Mouse (Mus musculus) lung, embryonic 14.5 days (tissue): Measurements from ENCODE around the gene Eef1a2. TPM values are rescaled to one million over a fixed set of nuclear protein-coding genes. Genes with fewer than 3 reads are reported as not detected.
A peak's percentile ranks its signal among the peaks of the same experiment; 100 is the strongest.

Source experiments
- ATAC-seq: fragments of 200-750 bp; cut with Nextera tagmentation; 2 replicates; pipeline ENCODE4 v1.8.0; 2017; ENCODE audit warnings: mild to moderate bottlenecking, moderate TSS enrichment, moderate library complexity; ENCODE audit not compliant: insufficient read depth
- DNase-seq: peaks from one replicate; pipeline ENCODE4 v3.0.0-alpha.2; 2015
- H3K27ac ChIP-seq: fragments of 300-500 bp; sonication (generic); 2 replicates; pipeline ENCODE4 v1.5.1; 2014; ENCODE audit warnings: low read depth, mild to moderate bottlenecking, moderate library complexity
- H3K27me3 ChIP-seq: fragments of 300-500 bp; sonication (generic); 2 replicates; pipeline ENCODE4 v1.6.1; 2014; ENCODE audit warnings: low read length, control low read depth; ENCODE audit not compliant: insufficient read depth
- H3K36me3 ChIP-seq: fragments of 300-500 bp; sonication (generic); 2 replicates; pipeline ENCODE4 v1.6.1; 2014; ENCODE audit warnings: control low read depth; ENCODE audit not compliant: insufficient read depth
- H3K4me1 ChIP-seq: fragments of 300-500 bp; sonication (generic); 2 replicates; pipeline ENCODE4 v1.6.1; 2014; ENCODE audit warnings: antibody characterized with exemption, control low read depth; ENCODE audit not compliant: insufficient read depth
- H3K4me2 ChIP-seq: fragments of 300-500 bp; sonication (generic); 2 replicates; pipeline ENCODE4 v1.6.1; 2014; ENCODE audit warnings: mild to moderate bottlenecking
- H3K4me3 ChIP-seq: fragments of 300-500 bp; sonication (generic); 2 replicates; pipeline ENCODE4 v1.5.1; 2014; ENCODE audit warnings: low read depth, low read length
- H3K9ac ChIP-seq: fragments of 300-500 bp; sonication (generic); 2 replicates; pipeline ENCODE4 v1.6.1; 2014
- H3K9me3 ChIP-seq: fragments of 300-500 bp; sonication (generic); 2 replicates; pipeline ENCODE4 v1.6.1; 2016; ENCODE audit warnings: low read depth, low read length, control low read depth
- CTCF ChIP-seq: IDR thresholded peaks from 2 replicates; pipeline ENCODE4 v1.5.1; 2016; ENCODE audit warnings: antibody characterized with exemption, low read depth
- WGBS: fragments of 180-500 bp; shearing (Covaris S2); extraction: QIAGEN DNeasy Blood & Tissue Kit; methylation state at CpG from one replicate; pipeline ENCODE4 v1.1.7; 2014; 5-methylcytosine and 5-hydroxymethylcytosine counted together
- polyA plus RNA-seq: library from polyadenylated mRNA; unstranded; fragments of >200 nt; fragmentation: Nextera tagmentation; extraction: Ambion mirVana; gene quantifications from 2 replicates; pipeline ENCODE4 v1.2.1, GENCODE M21; 2014

Eef1a2 gene
- polyA plus RNA-seq, 1 experiment from 2014 or later = not detected

GRCm38 (mm10) chr2:181133837-181134590 is 22.8 kb downstream of the Eef1a2 start:
- WGBS = 8% methylated on average over 22 of the region's 22 CpGs
- ATAC-seq (no peak), DNase-seq (no peak)
- H3K4me1 ChIP-seq = no peaks in the 10 kb centered on the region
- no peaks in the 10 kb centered on the region for H3K9me3 ChIP-seq
- no peak for TF ChIP-seq CTCF
- peak overlapping the region; percentile 43 for H3K4me3 ChIP-seq
- no peak overlapping the region for H3K9ac ChIP-seq
- H3K4me2 ChIP-seq = peak overlapping the region; percentile 73
- no peak overlapping the region for H3K27ac ChIP-seq
- peaks cover 55% of the 10 kb centered on the region for H3K27me3 ChIP-seq
- no peaks in the 10 kb centered on the region for H3K36me3 ChIP-seq

GRCm38 (mm10) chr2:181130245-181130644 is 26.6 kb downstream of the Eef1a2 start:
- Histone ChIP-seq H3K36me3 (no peaks in the 10 kb centered on the region), H3K9me3 (no peaks in the 10 kb centered on the region), H3K27ac (no peak overlapping the region), H3K9ac (no peak overlapping the region), H3K4me1 (no peaks in the 10 kb centered on the region), H3K4me3 (no peak overlapping the region), H3K4me2 (no peak overlapping the region), H3K27me3 (peaks cover 33% of the 10 kb centered on the region)
- DNase-seq (no peak), ATAC-seq (no peak)
- 50% methylated on average over 4 of the region's 4 CpGs for WGBS
- TF ChIP-seq CTCF = no peak

GRCm38 (mm10) chr2:181128963-181129362 is 27.9 kb downstream of the Eef1a2 start:
- H3K4me1 ChIP-seq = no peaks in the 10 kb centered on the region
- TF ChIP-seq CTCF = no peak
- peaks cover 21% of the 10 kb centered on the region for H3K27me3 ChIP-seq
- WGBS = 63% methylated on average over 4 of the region's 4 CpGs
- H3K9me3 ChIP-seq = no peaks in the 10 kb centered on the region
- no peak overlapping the region for H3K27ac ChIP-seq
- no peak overlapping the region for H3K4me2 ChIP-seq
- ATAC-seq (no peak), DNase-seq (no peak)
- no peaks in the 10 kb centered on the region for H3K36me3 ChIP-seq
- H3K9ac ChIP-seq = no peak overlapping the region
- no peak overlapping the region for H3K4me3 ChIP-seq

- WGBS = 34% methylated on average over 3 of the region's 3 CpGs
- H3K4me3 ChIP-seq = no peak overlapping the region
- no peak overlapping the region for H3K4me2 ChIP-seq
- no peaks in the 10 kb centered on the region for H3K4me1 ChIP-seq
- H3K36me3 ChIP-seq = no peaks in the 10 kb centered on the region
- no peak overlapping the region for H3K9ac ChIP-seq
- no peak for TF ChIP-seq CTCF
- peaks cover 9% of the 10 kb centered on the region for H3K27me3 ChIP-seq
- H3K27ac ChIP-seq = no peak overlapping the region
- no peak for ATAC-seq
- H3K9me3 ChIP-seq = no peaks in the 10 kb centered on the region
- DNase-seq = no peak
Measured at GRCm38 (mm10) chr2:181127786-181128185, 29.0 kb downstream of the Eef1a2 start.

GRCm38 (mm10) chr2:181125726-181126455 is 30.9 kb downstream of the Eef1a2 start:
- H3K9me3 ChIP-seq = no peaks in the 10 kb centered on the region
- H3K4me2 ChIP-seq = no peak overlapping the region
- WGBS = 36% methylated on average over 7 of the region's 7 CpGs
- H3K4me3 ChIP-seq = no peak overlapping the region
- H3K36me3 ChIP-seq = no peaks in the 10 kb centered on the region
- H3K27me3 ChIP-seq = no peaks in the 10 kb centered on the region
- no peak for ATAC-seq
- TF ChIP-seq CTCF = no peak
- DNase-seq = peak; percentile 60
- H3K9ac ChIP-seq = no peak overlapping the region
- no peaks in the 10 kb centered on the region for H3K4me1 ChIP-seq
- no peak overlapping the region for H3K27ac ChIP-seq

- no peak overlapping the region for H3K27ac ChIP-seq
- no peak for TF ChIP-seq CTCF
Measured at GRCm38 (mm10) chr2:181122642-181123041, 34.2 kb downstream of the Eef1a2 start.

GRCm38 (mm10) chr2:181120922-181121449 is 35.8 kb downstream of the Eef1a2 start:
- DNase-seq (no peak), ATAC-seq (no peak)
- Histone ChIP-seq H3K9me3 (no peaks in the 10 kb centered on the region), H3K9ac (no peak overlapping the region), H3K4me1 (no peaks in the 10 kb centered on the region), H3K27ac (no peak overlapping the region), H3K4me3 (no peak overlapping the region), H3K4me2 (no peak overlapping the region), H3K27me3 (no peaks in the 10 kb centered on the region), H3K36me3 (no peaks in the 10 kb centered on the region)
- TF ChIP-seq CTCF = no peak
- 74% methylated on average over 4 of the region's 4 CpGs for WGBS

More at GRCm38 (mm10) chr2:181122642-181123041, 34.2 kb downstream of the Eef1a2 start:
- H3K9me3 ChIP-seq = no peaks in the 10 kb centered on the region
- ATAC-seq (no peak), DNase-seq (no peak)
- H3K36me3 ChIP-seq = no peaks in the 10 kb centered on the region
- H3K4me1 ChIP-seq = no peaks in the 10 kb centered on the region
- H3K27me3 ChIP-seq = no peaks in the 10 kb centered on the region
- no peak overlapping the region for H3K4me2 ChIP-seq
- H3K9ac ChIP-seq = no peak overlapping the region
- H3K4me3 ChIP-seq = no peak overlapping the region
